Mouse (Mus musculus) lung, adult 2 months (tissue): ENCODE measurements around the gene Kpnb1. TPM values are rescaled to one million over a fixed set of nuclear protein-coding genes. Genes with fewer than 3 reads are reported as not detected.

Source experiments
- DNase-seq: peaks from one replicate; pipeline ENCODE4 v3.0.0; 2022
- H3K4me1 ChIP-seq: fragments of 200-500 bp; 2 replicates; pipeline ENCODE4 v1.6.1; 2011; ENCODE audit warnings: low read length; ENCODE audit not compliant: control insufficient read depth, insufficient read depth
- H3K4me3 ChIP-seq: fragments of 200-500 bp; replicated peaks from 2 replicates; pipeline ENCODE3; 2011; ENCODE audit warnings: low read depth, mild to moderate bottlenecking, control low read depth, low read length; ENCODE audit errors: extremely low read depth
- CTCF ChIP-seq: fragments of 200-500 bp; IDR thresholded peaks from 2 replicates; pipeline ENCODE4 v1.5.1; 2011; ENCODE audit warnings: mild to moderate bottlenecking, low read length, control low read depth; ENCODE audit not compliant: insufficient read depth
- POLR2A ChIP-seq: fragments of 200-500 bp; IDR thresholded peaks from 2 replicates; pipeline ENCODE4 v1.6.1; 2011; ENCODE audit warnings: low read depth, mild to moderate bottlenecking, control low read depth, low read length, borderline replicate concordance; ENCODE audit errors: extremely low read depth
- WGBS: fragments of 180-500 bp; shearing (Covaris S2); methylation state at CpG from one replicate; pipeline ENCODE4 v1.1.7; 2018; 5-methylcytosine and 5-hydroxymethylcytosine counted together
- polyA plus RNA-seq: library from polyadenylated mRNA; depleted of rRNA; stranded (reverse); fragments of >200 nt; gene quantifications from 2 replicates; pipeline ENCODE4 v1.2.3, GENCODE M21; 2012; rRNA removed

Kpnb1 gene
- polyA plus RNA-seq = 18.7 and 32.0 TPM in 2 replicates

GRCm38 (mm10) chr11:97187764-97188642 is at the start of gene Kpnb1:
Kpnb1 (minus strand) TSS chr11:97187881.
- peak; percentile 95 for DNase-seq
- TF ChIP-seq POLR2A (peak; percentile 66), CTCF (no peak)
- no peaks in the 10 kb centered on the region for H3K4me1 ChIP-seq
- under 1% methylated on average over 99 of the region's 101 CpGs for WGBS
- H3K4me3 ChIP-seq = peak within 1 kb of the TSS; percentile 82

GRCm38 (mm10) chr11:97232436-97232835 is 44.8 kb upstream of the Kpnb1 start:
- no peak overlapping the region for H3K4me3 ChIP-seq
- DNase-seq = no peak
- 89% methylated on average over 5 of the region's 5 CpGs for WGBS
- no peaks in the 10 kb centered on the region for H3K4me1 ChIP-seq
- no peak for TF ChIP-seq POLR2A
- no peak for TF ChIP-seq CTCF

GRCm38 (mm10) chr11:97229396-97229795 is 41.7 kb upstream of the Kpnb1 start:
- Histone ChIP-seq H3K4me3 (no peak overlapping the region), H3K4me1 (no peaks in the 10 kb centered on the region)
- no peak for TF ChIP-seq CTCF
- no peak for TF ChIP-seq POLR2A
- no peak for DNase-seq
- 83% methylated on average over 2 of the region's 2 CpGs for WGBS

- 83% methylated on average over 7 of the region's 7 CpGs for WGBS
- Histone ChIP-seq H3K4me1 (no peaks in the 10 kb centered on the region), H3K4me3 (no peak overlapping the region)
- no peak for TF ChIP-seq POLR2A
- TF ChIP-seq CTCF = no peak
- DNase-seq = no peak
These were observed 41.3 kb upstream of the Kpnb1 start for GRCm38 (mm10) chr11:97228985-97229384.

- WGBS = 97% methylated on average over 1 of the region's 1 CpGs
- TF ChIP-seq CTCF (no peak), POLR2A (no peak)
- Histone ChIP-seq H3K4me1 (no peaks in the 10 kb centered on the region), H3K4me3 (no peak overlapping the region)
- DNase-seq = no peak
These were observed 38.5 kb upstream of the Kpnb1 start for GRCm38 (mm10) chr11:97226131-97226530.

- DNase-seq = no peak
- TF ChIP-seq CTCF = no peak
- TF ChIP-seq POLR2A = no peak
- WGBS = 67% methylated on average over 3 of the region's 3 CpGs
- no peaks in the 10 kb centered on the region for H3K4me1 ChIP-seq
- H3K4me3 ChIP-seq = no peak overlapping the region
These were observed 35.8 kb upstream of the Kpnb1 start for GRCm38 (mm10) chr11:97223485-97223884.

GRCm38 (mm10) chr11:97221611-97222010 is 33.9 kb upstream of the Kpnb1 start:
- TF ChIP-seq POLR2A (no peak), CTCF (no peak)
- 95% methylated on average over 2 of the region's 2 CpGs for whole genome bisulfite sequencing
- Histone ChIP-seq H3K4me1 (no peaks in the 10 kb centered on the region), H3K4me3 (no peak overlapping the region)
- DNase-seq = no peak

- WGBS = 81% methylated on average over 3 of the region's 3 CpGs
- TF ChIP-seq CTCF = no peak
- no peak for TF ChIP-seq POLR2A
- H3K4me1 ChIP-seq = no peaks in the 10 kb centered on the region
- no peak for DNase-seq
- H3K4me3 ChIP-seq = no peak overlapping the region
These were observed 32.5 kb upstream of the Kpnb1 start for GRCm38 (mm10) chr11:97220211-97220610.

- WGBS = 91% methylated on average over 5 of the region's 5 CpGs
- TF ChIP-seq POLR2A (no peak), CTCF (no peak)
- DNase-seq = no peak
- no peak overlapping the region for H3K4me3 ChIP-seq
- H3K4me1 ChIP-seq = no peaks in the 10 kb centered on the region
These were observed 26.7 kb upstream of the Kpnb1 start for GRCm38 (mm10) chr11:97214411-97214810.

- 79% methylated on average over 9 of the region's 9 CpGs for WGBS
- Histone ChIP-seq H3K4me3 (no peak overlapping the region), H3K4me1 (no peaks in the 10 kb centered on the region)
- no peak for TF ChIP-seq POLR2A
- TF ChIP-seq CTCF = no peak
- DNase-seq = no peak
These were observed 23.2 kb upstream of the Kpnb1 start for GRCm38 (mm10) chr11:97210728-97211400.
